Mouse (Mus musculus): Measurements from ENCODE around the gene Meis1. TPM values are rescaled to one million over a fixed set of nuclear protein-coding genes. Genes with fewer than 3 reads are reported as not detected.

Meis1 gene
- total RNA-seq (2015; ENCODE audit: low replicate concordance) (6.1 and 8.0 TPM in 2 replicates), total RNA-seq (2017; ENCODE audit: low replicate concordance) (1.8 and 3.5 TPM in 2 replicates)

- no peak for ATAC-seq (replicated peaks; ENCODE audit: low FRiP score, poor library complexity, severe bottlenecking)
Measured at GRCm38 (mm10) chr11:19018489-19019203, at the start of gene Meis1. Meis1 (minus strand) TSS chr11:19018985.

GRCm38 (mm10) chr11:19067334-19067733 is 48.5 kb upstream of the Meis1 start:
- no peak for ATAC-seq (replicated peaks; ENCODE audit: low FRiP score, poor library complexity, severe bottlenecking)

GRCm38 (mm10) chr11:19049276-19049675 is 30.5 kb upstream of the Meis1 start:
- no peak for ATAC-seq (replicated peaks; ENCODE audit: low FRiP score, poor library complexity, severe bottlenecking)

- no peak for ATAC-seq (replicated peaks; ENCODE audit: low FRiP score, poor library complexity, severe bottlenecking)
Measured at GRCm38 (mm10) chr11:19036595-19037166, 17.9 kb upstream of the Meis1 start.

GRCm38 (mm10) chr11:19026581-19027561 is 8.1 kb upstream of the Meis1 start:
- ATAC-seq (replicated peaks; ENCODE audit: low FRiP score, poor library complexity, severe bottlenecking): no peak

- no peak for ATAC-seq (replicated peaks; ENCODE audit: low FRiP score, poor library complexity, severe bottlenecking)
Measured at GRCm38 (mm10) chr11:19025976-19026520, 7.3 kb upstream of the Meis1 start.

- no peak for ATAC-seq (replicated peaks; ENCODE audit: low FRiP score, poor library complexity, severe bottlenecking)
Measured at GRCm38 (mm10) chr11:19024496-19025265, 5.9 kb upstream of the Meis1 start.

GRCm38 (mm10) chr11:19023356-19023755 is 4.6 kb upstream of the Meis1 start:
- ATAC-seq (replicated peaks; ENCODE audit: low FRiP score, poor library complexity, severe bottlenecking): no peak

- no peak for ATAC-seq (replicated peaks; ENCODE audit: low FRiP score, poor library complexity, severe bottlenecking)
Measured at GRCm38 (mm10) chr11:19022576-19022975, 3.8 kb upstream of the Meis1 start.

- ATAC-seq (replicated peaks; ENCODE audit: low FRiP score, poor library complexity, severe bottlenecking): no peak
Measured at GRCm38 (mm10) chr11:19020951-19021710, 2.3 kb upstream of the Meis1 start.

GRCm38 (mm10) chr11:19020371-19020824 is 1.6 kb upstream of the Meis1 start:
- ATAC-seq (replicated peaks; ENCODE audit: low FRiP score, poor library complexity, severe bottlenecking): no peak

GRCm38 (mm10) chr11:19019204-19020171 is 703 bp upstream of the Meis1 start:
- ATAC-seq (replicated peaks; ENCODE audit: low FRiP score, poor library complexity, severe bottlenecking): no peak

GRCm38 (mm10) chr11:19017719-19018413 is 919 bp downstream of the Meis1 start:
- no peak for ATAC-seq (replicated peaks; ENCODE audit: low FRiP score, poor library complexity, severe bottlenecking)

GRCm38 (mm10) chr11:19017262-19017661 is 1.5 kb downstream of the Meis1 start:
- ATAC-seq (replicated peaks; ENCODE audit: low FRiP score, poor library complexity, severe bottlenecking): no peak

- no peak for ATAC-seq (replicated peaks; ENCODE audit: low FRiP score, poor library complexity, severe bottlenecking)
Measured at GRCm38 (mm10) chr11:19016481-19017220, 2.1 kb downstream of the Meis1 start.
